Mouse (Mus musculus) brain, embryonic 14.5 days (tissue): ENCODE results near the gene Vmn1r17. TPM values are rescaled to one million over a fixed set of nuclear protein-coding genes. Genes with fewer than 3 reads are reported as not detected.
A peak's percentile ranks its signal among the peaks of the same experiment; 100 is the strongest.
"Not testable (repeated sequence)": the region's sequence is repeated elsewhere in the genome, so short reads cannot be mapped to it uniquely, and the experiment has no call there.

Source experiments
- DNase-seq: peaks from one replicate; pipeline ENCODE4 v3.0.0-alpha.2; 2011; ENCODE audit warnings: low read depth
- CTCF ChIP-seq: fragments of 200-500 bp; IDR thresholded peaks from 2 replicates; pipeline ENCODE4 v1.5.1; 2012; ENCODE audit warnings: inconsistent platforms, mild to moderate bottlenecking, moderate library complexity, borderline replicate concordance; ENCODE audit not compliant: insufficient read depth, insufficient read length; ENCODE audit errors: extremely low read depth
- POLR2A ChIP-seq: fragments of 200-500 bp; IDR thresholded peaks from 2 replicates; pipeline ENCODE4 v1.6.1; 2012; ENCODE audit warnings: mild to moderate bottlenecking, inconsistent platforms, borderline replicate concordance; ENCODE audit not compliant: poor library complexity, insufficient read depth, insufficient read length, severe bottlenecking; ENCODE audit errors: extremely low read depth
- polyA plus RNA-seq: library from polyadenylated mRNA; depleted of rRNA; stranded (reverse); fragments of >200 nt; gene quantifications from 2 replicates; pipeline ENCODE4 v1.2.3, GENCODE M21; 2012; rRNA removed

Vmn1r17 gene
- polyA plus RNA-seq: not detected in 2 replicates

GRCm38 (mm10) chr6:57363627-57364026 lies at the start of gene Vmn1r17:
Vmn1r17 (minus strand) TSS chr6:57363727.
- TF ChIP-seq CTCF (no peak), POLR2A (no peak)
- DNase-seq: no peak

GRCm38 (mm10) chr6:57403480-57403879 lies 40.0 kb upstream of the Vmn1r17 start, which contains the start of gene Vmn1r19:
Vmn1r19 (plus strand) TSS chr6:57403780.
- DNase-seq: not testable (repeated sequence)

GRCm38 (mm10) chr6:57395683-57396082 lies 32.2 kb upstream of the Vmn1r17 start, which contains the start of gene Vmn1r18:
Vmn1r18 (minus strand) TSS chr6:57395783.
- TF ChIP-seq POLR2A (no peak), CTCF (no peak)
- DNase-seq: no peak

GRCm38 (mm10) chr6:57367496-57367895 lies 4.0 kb upstream of the Vmn1r17 start:
- no peak for TF ChIP-seq POLR2A
- no peak for TF ChIP-seq CTCF
- no peak for DNase-seq

DNA sequence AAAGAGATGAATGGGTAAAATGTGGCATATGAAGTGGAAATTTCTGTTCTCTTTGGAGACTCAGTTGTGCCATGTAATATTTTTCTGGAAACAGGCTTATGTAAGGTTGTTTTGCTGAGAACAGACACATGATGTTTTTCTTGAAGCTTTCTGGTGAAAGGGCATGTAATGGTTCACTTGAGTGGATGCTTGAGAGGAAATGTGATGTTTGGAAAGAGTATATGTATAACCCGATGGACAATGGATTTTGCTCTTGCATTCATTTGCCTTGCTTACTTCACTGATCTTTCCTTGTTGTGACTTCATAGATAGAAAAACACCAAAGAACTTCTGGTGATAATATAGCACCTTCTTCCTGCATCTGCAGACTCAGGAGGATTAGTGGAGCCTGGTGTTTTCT lies 2.3 kb upstream of the Vmn1r17 start:
- not testable (repeated sequence) for DNase-seq

DNA sequence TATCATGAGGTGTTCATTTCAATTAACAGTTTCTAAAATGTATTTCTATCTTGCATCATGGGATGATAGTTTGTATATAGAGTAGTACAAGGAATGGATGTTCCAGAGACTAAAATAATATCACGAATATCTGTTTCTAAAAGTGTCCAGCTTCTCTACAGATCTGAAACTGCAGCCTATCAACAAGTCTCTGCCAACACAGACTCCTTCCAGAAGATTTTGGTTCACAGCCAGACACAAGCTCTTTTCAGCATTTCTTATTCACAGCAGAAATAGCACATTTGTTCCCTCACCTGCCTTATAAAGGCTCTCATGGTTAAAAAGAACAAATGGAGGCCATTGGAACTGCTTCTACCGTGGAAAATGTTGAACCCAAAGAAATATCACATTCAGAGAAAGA lies 6.7 kb downstream of the Vmn1r17 start:
- peak; percentile 0 for DNase-seq

DNA sequence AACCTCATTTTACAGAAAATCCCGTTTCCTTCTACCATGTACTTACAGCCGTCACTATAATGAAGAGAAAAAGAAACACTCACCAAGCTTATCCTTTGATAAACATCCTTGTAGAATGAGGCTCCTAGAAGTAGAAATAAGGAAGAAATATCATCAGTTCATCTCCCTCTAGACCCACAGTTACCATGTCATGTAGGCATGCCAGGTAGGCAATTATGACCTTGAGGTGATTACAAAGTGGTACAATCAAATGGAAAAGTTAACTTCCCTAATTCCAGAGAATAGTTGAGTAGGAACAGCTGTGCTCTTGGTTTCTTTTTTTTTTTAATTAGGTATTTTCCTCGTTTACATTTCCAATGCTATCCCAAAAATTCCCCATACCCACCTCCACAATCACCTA lies 34.1 kb downstream of the Vmn1r17 start, which contains the start of gene Vmn1r16:
Gene Vmn1r16 (minus strand): TSS at position 101 of the 400 bp plus-strand sequence.
- no peak for DNase-seq

More for the DNA sequence above, 6.7 kb downstream of the Vmn1r17 start:
- TF ChIP-seq POLR2A: no peak
- TF ChIP-seq CTCF: no peak

DNA sequence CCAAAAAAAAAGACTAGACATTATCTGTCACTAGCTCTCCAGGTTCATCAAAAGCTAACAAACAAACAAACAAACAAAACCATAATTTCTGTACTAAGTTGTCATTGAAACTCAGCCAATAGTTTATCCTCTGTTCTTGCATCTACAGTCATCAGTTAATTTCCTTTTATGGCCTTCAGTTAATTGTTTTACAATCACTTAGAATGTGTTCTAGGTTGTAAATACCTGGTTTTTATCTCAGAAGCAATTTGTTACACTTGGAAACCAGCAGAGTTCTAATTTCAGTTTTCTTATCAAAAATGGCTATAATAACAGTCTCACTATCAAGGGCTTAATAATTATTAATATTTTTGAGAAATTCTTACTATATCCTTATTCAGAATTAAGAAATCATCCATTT lies 37.4 kb downstream of the Vmn1r17 start:
- no peak for TF ChIP-seq POLR2A
- no peak for TF ChIP-seq CTCF
- no peak for DNase-seq

More for the DNA sequence above, 34.1 kb downstream of the Vmn1r17 start, which contains the start of gene Vmn1r16:
- no peak for TF ChIP-seq CTCF
- TF ChIP-seq POLR2A: no peak

Other genes starting within 250 kb of the Vmn1r17 start
- not detected in 2 replicates for gene Vmn1r11, start 230.3 kb downstream of the Vmn1r17 start, polyA plus RNA-seq
- not detected in 2 replicates for gene Vmn1r12, start 206.8 kb downstream of the Vmn1r17 start, polyA plus RNA-seq
- not detected in 2 replicates for gene Vmn1r13, start 160.4 kb downstream of the Vmn1r17 start, polyA plus RNA-seq
- gene Vmn1r14, start 132.0 kb downstream of the Vmn1r17 start, polyA plus RNA-seq: not detected in 2 replicates
- not detected in 2 replicates for gene Vmn1r15, start 105.8 kb downstream of the Vmn1r17 start, polyA plus RNA-seq
- gene Vmn1r16, start 34.2 kb downstream of the Vmn1r17 start, polyA plus RNA-seq: not detected in 2 replicates
- not detected in 2 replicates for gene Vmn1r18, start 32.1 kb upstream of the Vmn1r17 start, polyA plus RNA-seq
- gene Vmn1r19, start 40.1 kb upstream of the Vmn1r17 start, polyA plus RNA-seq: not detected in 2 replicates
- not detected in 2 replicates for gene Vmn1r20, start 65.2 kb upstream of the Vmn1r17 start, polyA plus RNA-seq
- 4.6 and 5.1 TPM in 2 replicates for gene Ppm1k, start 171.7 kb upstream of the Vmn1r17 start, polyA plus RNA-seq
- gene Herc6, start 217.3 kb upstream of the Vmn1r17 start, polyA plus RNA-seq: 0.78 and 0.96 TPM in 2 replicates